Mouse (Mus musculus) MEL (cell line): Measurements from ENCODE around the gene Txnrd1. TPM values are rescaled to one million over a fixed set of nuclear protein-coding genes. Genes with fewer than 3 reads are reported as not detected.

ENCODE experiments used
- DNase-seq: peaks from one replicate; pipeline ENCODE4 v3.0.0; 2011; ENCODE audit warnings: low read depth, low spot score
- H3K27ac ChIP-seq: 2 replicates; pipeline ENCODE4 v1.5.1; 2012; ENCODE audit warnings: low read depth, mild to moderate bottlenecking, control low read depth, low read length, moderate library complexity; ENCODE audit not compliant: control insufficient read depth
- H3K27me3 ChIP-seq, 2 experiments: fragments of 150-350 bp in 1 of 2; sonication (generic) in 1 of 2; 2 replicates each; pipeline ENCODE4 v1.6.1; 2012; ENCODE audit warnings: low read length in 2 of 2, mild to moderate bottlenecking in 2 of 2, improper control_type of control experiment in 1 of 2, moderate library complexity in 1 of 2; ENCODE audit not compliant: insufficient read depth in 2 of 2, control insufficient read depth in 1 of 2
- H3K36me3 ChIP-seq, 2 experiments: 2 replicates each; pipeline ENCODE4 v1.6.1; 2012 to 2014; ENCODE audit warnings: low read length in 2 of 2, improper control_type of control experiment in 1 of 2, inconsistent platforms in 1 of 2, mild to moderate bottlenecking in 1 of 2; ENCODE audit not compliant: insufficient read depth in 2 of 2, control insufficient read depth in 1 of 2
- H3K4me1 ChIP-seq, 2 experiments: fragments of 150-350 bp in 1 of 2; sonication (generic) in 1 of 2; 2 replicates each; pipeline ENCODE4 v1.6.1; 2012; ENCODE audit warnings: low read length in 2 of 2, improper control_type of control experiment in 1 of 2, mild to moderate bottlenecking in 1 of 2; ENCODE audit not compliant: insufficient read depth in 2 of 2, control insufficient read depth in 1 of 2
- H3K4me3 ChIP-seq, 2 experiments: fragments of 150-350 bp in 1 of 2; sonication (generic) in 1 of 2; 2 replicates each; pipeline ENCODE4 v1.5.1; 2012; ENCODE audit warnings: low read depth in 2 of 2, low read length in 2 of 2, mild to moderate bottlenecking in 2 of 2, moderate library complexity in 2 of 2, control low read depth in 1 of 2, improper control_type of control experiment in 1 of 2; ENCODE audit not compliant: control insufficient read depth in 1 of 2, insufficient read depth in 1 of 2
- H3K79me2 ChIP-seq: 2 replicates; pipeline ENCODE4 v1.6.1; 2012; ENCODE audit warnings: mild to moderate bottlenecking, low read length, moderate library complexity; ENCODE audit not compliant: control insufficient read depth, poor library complexity, insufficient read depth
- H3K9ac ChIP-seq: 2 replicates; pipeline ENCODE4 v1.6.1; 2012; ENCODE audit warnings: low read depth, mild to moderate bottlenecking, control low read depth, low read length, moderate library complexity; ENCODE audit not compliant: control insufficient read depth, poor library complexity, severe bottlenecking
- H3K9me3 ChIP-seq: fragments of 150-350 bp; sonication (generic); replicated peaks from 2 replicates; pipeline ENCODE4 v1.6.1; 2012; ENCODE audit warnings: mild to moderate bottlenecking, low read length, improper control_type of control experiment, moderate library complexity; ENCODE audit not compliant: insufficient read depth
- CHD2 ChIP-seq: IDR thresholded peaks from 2 replicates; pipeline ENCODE4 v1.6.1; 2011; ENCODE audit warnings: low read length, improper control_type of control experiment
- E2F4 ChIP-seq: IDR thresholded peaks from 2 replicates; pipeline ENCODE4 v1.6.1; 2011; ENCODE audit warnings: low read depth, low read length, improper control_type of control experiment, borderline replicate concordance
- ELF1 ChIP-seq: IDR thresholded peaks from 2 replicates; pipeline ENCODE4 v1.6.1; 2014; ENCODE audit warnings: low read depth, mild to moderate bottlenecking, inconsistent platforms, low read length, improper control_type of control experiment, moderate library complexity
- EP300 ChIP-seq, 2 experiments: IDR thresholded peaks; 2 replicates each; pipeline ENCODE4 v1.6.1; 2011; ENCODE audit warnings: improper control_type of control experiment in 2 of 2, low read length in 2 of 2, low read depth in 1 of 2, mild to moderate bottlenecking in 1 of 2
- HCFC1 ChIP-seq: IDR thresholded peaks from 2 replicates; pipeline ENCODE4 v1.6.1; 2012; ENCODE audit warnings: low read depth, mild to moderate bottlenecking, inconsistent platforms, low read length, improper control_type of control experiment, moderate library complexity
- JUND ChIP-seq: IDR thresholded peaks from 2 replicates; pipeline ENCODE4 v1.6.1; 2011; ENCODE audit warnings: low read depth, mild to moderate bottlenecking, improper control_type of control experiment, low read length
- MAZ ChIP-seq: IDR thresholded peaks from 2 replicates; pipeline ENCODE4 v1.6.1; 2012; ENCODE audit warnings: low read depth, mild to moderate bottlenecking, inconsistent platforms, low read length, improper control_type of control experiment
- MYB ChIP-seq: IDR thresholded peaks from 2 replicates; pipeline ENCODE4 v1.6.1; 2011; ENCODE audit warnings: mild to moderate bottlenecking, low read depth, low read length, improper control_type of control experiment
- POLR2A ChIP-seq, 2 experiments: IDR thresholded peaks; 2 replicates each; pipeline ENCODE4 v1.6.1; 2011 to 2012; ENCODE audit warnings: low read length in 2 of 2, mild to moderate bottlenecking in 2 of 2, control low read depth in 1 of 2, improper control_type of control experiment in 1 of 2, low read depth in 1 of 2, moderate library complexity in 1 of 2; ENCODE audit not compliant: control insufficient read depth in 1 of 2, insufficient read depth in 1 of 2, poor library complexity in 1 of 2
- POLR2AphosphoS2 ChIP-seq: IDR thresholded peaks from 2 replicates; pipeline ENCODE4 v1.6.1; 2011; ENCODE audit warnings: low read length, improper control_type of control experiment
- POLR2AphosphoS5 ChIP-seq: IDR thresholded peaks from 2 replicates; pipeline ENCODE4 v1.6.1; 2012; ENCODE audit warnings: low read depth, borderline replicate concordance, mild to moderate bottlenecking, inconsistent platforms, low read length, moderate library complexity, mixed read lengths
- RAD21 ChIP-seq: IDR thresholded peaks from 2 replicates; pipeline ENCODE4 v1.6.1; 2011; ENCODE audit warnings: mild to moderate bottlenecking, low read depth, low read length, improper control_type of control experiment
- TBP ChIP-seq: IDR thresholded peaks from 2 replicates; pipeline ENCODE4 v1.8.0; 2011; ENCODE audit warnings: low read depth, low read length, improper control_type of control experiment
- TCF12 ChIP-seq: IDR thresholded peaks from 2 replicates; pipeline ENCODE4 v1.6.1; 2014; ENCODE audit warnings: low read depth, mild to moderate bottlenecking, inconsistent platforms, low read length, improper control_type of control experiment, moderate library complexity
- ZKSCAN1 ChIP-seq: IDR thresholded peaks from 2 replicates; pipeline ENCODE4 v1.6.1; 2012; ENCODE audit warnings: low read depth, mild to moderate bottlenecking, inconsistent platforms, low read length, improper control_type of control experiment, moderate library complexity
- ZMIZ1 ChIP-seq: IDR thresholded peaks from 2 replicates; pipeline ENCODE4 v1.6.1; 2012; ENCODE audit warnings: low read depth, mild to moderate bottlenecking, inconsistent platforms, low read length, improper control_type of control experiment, moderate library complexity
- polyA plus RNA-seq, 2 experiments: library from polyadenylated mRNA; stranded (reverse) in 1 of 2; unstranded in 1 of 2; fragments of >175 nt in 1 of 2; fragments of >200 nt in 1 of 2; gene quantifications; 2 replicates each; pipeline versions ENCODE4 v1.2.1 to v1.2.4; 2012; ENCODE audit warnings: low replicate concordance in 2 of 2, low read depth in 1 of 2; ENCODE audit not compliant: insufficient read length in 2 of 2, insufficient read depth in 1 of 2, missing spikeins in 1 of 2
- total RNA-seq: library from RNA; depleted of rRNA; stranded (reverse); fragments of 300-350 nt; gene quantifications from 2 replicates; pipeline ENCODE4 v1.2.3, GENCODE M21; 2012

Gene Txnrd1
- total and polyA plus RNA-seq, 3 experiments, result 91.6 to 127 TPM; not detected in 1

DNA sequence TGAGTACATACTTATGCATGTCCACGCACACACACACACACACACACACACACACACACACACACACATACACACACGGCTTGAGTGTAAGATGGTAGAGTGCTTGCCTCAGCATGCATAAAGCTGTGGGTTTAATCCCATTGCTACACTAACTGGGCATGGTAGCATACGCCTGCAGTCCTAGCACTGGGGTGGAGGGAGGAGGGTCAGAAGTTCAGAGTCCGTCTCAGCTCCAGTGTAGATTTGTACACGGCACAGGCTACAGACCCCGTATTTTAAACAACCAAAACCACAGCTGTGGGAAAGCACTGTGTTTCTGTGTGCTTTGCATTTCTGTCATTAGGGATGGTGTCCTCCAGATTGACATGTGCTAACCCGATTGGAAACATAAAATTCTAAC, 57.7 kb downstream of the Txnrd1 start:
- Histone ChIP-seq H3K27ac (no peak overlapping the region), H3K4me1 (peaks cover 0 to 11% of the 10 kb centered on the region in 2 experiments; a peak in 2 of 4 replicates), H3K27me3 (no peaks in the 10 kb centered on the region), H3K4me3 (no peak overlapping the region), H3K36me3 (peaks cover 21 to 30% of the 10 kb centered on the region in 2 experiments), H3K9ac (no peak overlapping the region)
- DNase-seq, result no peak
- no peak for TF ChIP-seq ZMIZ1
- no peak for TF ChIP-seq E2F4
- TF ChIP-seq POLR2A (IDR thresholded peaks at IDR 0.05; ENCODE audit: control insufficient read depth in 1 of 2, insufficient read depth in 1 of 2, low read depth in 1 of 2, low read length in 2 of 2, poor library complexity in 1 of 2), result no peak
- TF ChIP-seq ELF1, result no peak
- no peak for TF ChIP-seq TCF12
- no peak for TF ChIP-seq POLR2AphosphoS2
- no peak for TF ChIP-seq RAD21
- TF ChIP-seq EP300 (IDR thresholded peaks at IDR 0.05; ENCODE audit: low read depth in 1 of 2, low read length in 2 of 2), result no peak
- TF ChIP-seq HCFC1, result no peak
- TF ChIP-seq JUND, result no peak
- TF ChIP-seq POLR2AphosphoS5, result no peak
- TF ChIP-seq MYB, result no peak
- TF ChIP-seq CHD2, result no peak
- no peak for TF ChIP-seq MAZ
- TF ChIP-seq, all 39 proteins: peak for 0
- Histone ChIP-seq H3K9me3 (no peaks in the 10 kb centered on the region), H3K79me2 (no peaks in the 10 kb centered on the region)

- no peaks in the 10 kb centered on the region for H3K79me2 ChIP-seq
- H3K36me3 ChIP-seq, result peaks cover 21 to 25% of the 10 kb centered on the region in 2 experiments
- H3K27me3 ChIP-seq, result no peaks in the 10 kb centered on the region
- DNase-seq, result no peak
- H3K4me1 ChIP-seq, result peaks cover 0 to 11% of the 10 kb centered on the region in 2 experiments; a peak in 2 of 4 replicates
- no peaks in the 10 kb centered on the region for H3K9me3 ChIP-seq
- H3K27ac ChIP-seq, result no peak overlapping the region
- no peak overlapping the region for H3K4me3 ChIP-seq
- H3K9ac ChIP-seq, result no peak overlapping the region
- no peak for TF ChIP-seq TBP
- TF ChIP-seq ZKSCAN1, result peak; percentile 95
These were observed 58.8 kb downstream of the Txnrd1 start for GRCm38 (mm10) chr10:82892442-82893055.
